Mouse (Mus musculus) heart, postnatal 10 days (tissue): ENCODE data around the gene Med28. TPM values are rescaled to one million over a fixed set of nuclear protein-coding genes. Genes with fewer than 3 reads are reported as not detected.
A peak's percentile ranks its signal among the peaks of the same experiment; 100 is the strongest.

ENCODE experiments used
- DNase-seq, 2 experiments: peaks; one replicate each; pipeline ENCODE4 v3.0.0; 2021
- intact Hi-C: fragments of 180-260 bp; cut with DNase I; formaldehyde crosslinking; loops from one replicate; pipeline ENCODE4 v1.15.1; 2025
- total RNA-seq, 2 experiments: library from RNA; stranded (reverse); gene quantifications; 2 replicates each; pipeline ENCODE4 v1.2.3; 2021

Gene Med28
- 10 to 100 TPM; 50.4 to 53.8 TPM for total RNA-seq

DNA sequence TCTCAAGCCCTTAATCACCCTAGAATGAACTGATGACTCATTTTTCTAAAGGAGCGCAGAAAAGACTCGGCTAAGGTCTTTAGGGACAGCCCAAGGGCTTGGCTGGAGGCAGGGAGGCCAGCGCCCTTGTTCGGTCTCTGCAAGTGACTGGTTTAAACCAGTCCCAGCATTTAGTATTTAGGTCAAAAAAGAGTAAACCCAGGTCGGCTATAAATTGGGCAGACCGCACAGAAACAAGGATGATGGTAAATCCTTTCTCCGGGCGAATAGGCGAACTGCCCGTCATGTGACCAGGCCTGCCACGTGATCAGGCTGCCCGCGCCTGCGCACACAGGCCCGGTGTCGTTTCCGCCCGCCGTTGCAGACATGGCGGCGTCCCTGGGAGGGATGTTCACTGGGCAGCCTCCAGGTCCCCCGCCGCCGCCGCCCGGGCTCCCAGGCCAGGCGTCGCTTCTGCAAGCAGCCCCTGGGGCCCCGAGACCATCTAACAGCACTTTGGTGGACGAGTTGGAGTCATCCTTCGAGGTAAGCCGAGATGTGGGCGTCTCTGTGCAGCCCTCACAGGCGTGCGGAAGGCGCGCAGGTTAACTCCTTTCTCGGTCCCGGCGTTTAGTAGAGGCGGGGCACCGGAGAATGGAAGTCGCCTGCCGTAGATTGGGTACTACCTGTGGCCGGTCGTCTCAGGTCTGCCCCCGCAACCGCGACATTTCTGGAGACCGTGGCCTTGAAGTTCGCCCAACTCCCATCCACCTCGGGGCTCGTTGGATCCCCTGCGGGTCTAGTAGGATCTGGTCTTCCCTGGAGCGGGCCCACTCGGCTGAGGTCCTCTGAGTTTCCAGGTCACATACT lies at the start of gene Med28:
TSS of gene Med28 (plus strand) at position 270 of the 849 bp plus-strand sequence.
- intact Hi-C loops = loop anchor here (2.0 to 5.0 kb wide), 3 partner anchors 27 to 147 kb away; partner anchors contain the start of genes Lap3 and Ncapg
- peak; percentile 96 for DNase-seq

DNA sequence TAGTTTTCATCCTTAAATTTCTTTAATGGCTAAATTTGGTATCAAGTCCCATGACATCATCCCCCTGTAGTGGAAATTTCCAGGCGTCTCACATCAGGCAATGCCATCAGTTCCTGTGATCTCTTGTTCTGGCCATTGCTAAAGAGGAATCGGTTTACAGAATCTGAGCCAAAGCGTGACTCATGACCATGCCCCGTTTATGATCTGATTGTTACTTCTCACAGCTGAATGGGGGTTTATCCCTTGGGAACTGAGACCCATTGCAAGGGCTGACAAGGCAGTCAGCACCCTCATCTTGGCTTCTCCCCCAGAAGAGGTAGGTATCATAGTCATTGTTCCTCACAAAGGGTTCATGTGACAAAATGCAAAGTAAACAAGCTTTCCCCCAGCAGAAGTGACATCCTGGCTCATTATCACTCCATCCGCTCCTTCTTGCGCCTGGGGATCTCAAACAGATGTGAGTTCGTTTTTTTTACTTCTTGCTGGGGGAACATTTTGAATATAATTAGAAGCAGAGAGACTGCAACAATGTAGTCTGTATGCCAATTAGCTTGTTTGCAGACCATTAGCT lies 47.1 kb upstream of the Med28 start:
- intact Hi-C loops = no loop called here

DNA sequence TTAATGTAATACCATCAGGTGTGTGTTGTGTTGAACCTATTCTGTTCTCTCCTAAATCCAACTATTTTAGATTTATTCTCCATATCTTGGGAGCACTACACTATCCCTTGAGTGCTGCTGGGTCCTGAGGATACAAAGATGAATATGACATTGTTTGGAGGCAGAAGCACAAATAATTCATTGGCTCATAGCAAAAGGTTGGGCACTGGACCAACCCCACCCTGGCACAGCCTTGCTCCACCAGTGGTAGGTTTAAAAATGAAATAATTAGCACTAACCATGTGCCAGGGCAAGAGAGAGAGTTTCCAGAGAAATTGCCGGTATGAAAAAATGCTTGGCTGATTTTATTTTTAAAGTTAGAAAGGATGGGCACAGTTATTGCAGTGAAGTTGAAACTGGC lies 46.5 kb upstream of the Med28 start:
- intact Hi-C loops = no loop called here
- no peak for DNase-seq

More for the DNA sequence above, 47.1 kb upstream of the Med28 start:
- peak; percentile 11 to 18 for DNase-seq

DNA sequence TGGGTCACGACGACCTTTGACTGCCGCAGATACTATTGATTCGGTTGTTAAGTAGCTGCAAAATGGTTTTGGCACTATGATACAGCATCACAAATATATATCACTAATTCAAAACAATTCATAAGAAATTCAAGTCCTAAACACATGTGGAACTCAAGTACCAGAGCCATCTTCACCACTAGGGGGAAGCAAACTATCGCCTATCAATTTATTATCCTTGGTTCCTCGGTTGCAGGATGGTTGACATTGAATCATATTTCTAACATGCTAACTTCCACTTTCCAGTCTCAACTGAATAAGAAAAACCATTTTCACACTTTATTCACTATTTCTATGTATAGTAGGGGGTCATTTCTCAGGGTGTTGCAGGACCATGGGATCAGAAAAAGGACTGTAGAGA lies 45.8 kb upstream of the Med28 start:
- DNase-seq = peak; percentile 57 to 81
- intact Hi-C loops = loop anchor here (1.0 to 2.0 kb wide), 3 partner anchors 60 to 873 kb away; partner anchors contain the start of gene Ncapg

DNA sequence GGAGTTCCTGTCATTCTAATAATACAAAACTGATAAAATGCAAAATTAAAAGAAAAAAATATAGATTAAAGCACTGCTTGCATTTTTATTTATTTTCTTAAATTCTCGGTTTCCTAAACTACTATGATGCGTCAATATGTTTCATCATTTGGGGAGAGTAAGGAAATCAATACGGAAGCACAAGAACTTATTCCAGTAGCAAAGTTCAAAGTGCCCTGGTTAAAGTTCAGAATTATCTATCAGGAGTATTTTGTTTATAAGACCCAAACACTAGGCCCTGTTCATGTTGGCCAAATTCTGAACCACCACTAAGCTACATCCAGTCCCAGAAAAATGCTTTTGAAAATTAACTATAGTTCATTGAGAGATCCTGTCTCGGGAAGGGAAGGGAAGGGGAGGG lies 45.3 kb upstream of the Med28 start:
- intact Hi-C loops = loop anchor here (1.0 to 2.0 kb wide), 3 partner anchors 60 to 872 kb away; partner anchors contain the start of gene Ncapg
- no peak for DNase-seq

DNA sequence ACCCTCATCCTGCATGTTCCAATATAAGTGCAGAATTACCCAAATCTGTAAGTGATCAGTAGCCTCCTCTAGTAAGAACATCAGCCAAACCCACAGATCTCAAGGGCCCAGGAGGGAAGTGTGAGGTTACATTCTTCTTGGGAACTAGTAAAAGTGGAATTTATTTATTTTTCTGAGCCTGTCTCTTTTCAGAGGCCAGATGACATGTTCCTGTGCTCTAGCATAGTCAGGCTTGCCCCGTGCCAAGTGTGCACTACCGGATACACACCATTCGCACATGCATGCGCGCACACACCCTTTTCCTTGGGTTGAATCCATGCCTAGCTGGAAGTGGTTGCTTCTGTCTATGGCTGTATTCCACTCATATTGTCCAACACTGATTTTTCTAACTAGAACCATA lies 44.3 kb upstream of the Med28 start:
- DNase-seq = no peak
- intact Hi-C loops = loop anchor here (2.0 kb wide), 1 partner anchor 871 kb away; no protein-coding TSS in a partner anchor

DNA sequence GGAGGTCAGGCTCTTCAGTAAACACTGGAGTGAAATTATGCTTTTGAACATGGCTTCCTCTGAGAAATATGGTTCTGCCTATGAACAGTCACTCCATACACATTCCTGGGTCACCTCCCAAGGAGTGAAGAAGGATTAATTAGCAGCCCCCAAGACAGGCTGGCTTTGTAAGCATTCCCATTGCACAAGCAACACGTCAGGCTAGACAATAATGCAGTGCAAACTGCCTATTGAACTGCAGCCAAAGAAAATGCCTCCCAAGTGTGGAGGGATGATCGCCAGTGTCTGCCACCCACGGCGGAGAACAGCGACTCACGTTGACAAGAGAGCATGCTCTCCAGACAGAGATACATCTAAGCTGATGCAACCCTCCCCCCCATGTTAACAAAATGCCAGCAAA lies 43.7 kb upstream of the Med28 start:
- DNase-seq = no peak
- intact Hi-C loops = no loop called here

DNA sequence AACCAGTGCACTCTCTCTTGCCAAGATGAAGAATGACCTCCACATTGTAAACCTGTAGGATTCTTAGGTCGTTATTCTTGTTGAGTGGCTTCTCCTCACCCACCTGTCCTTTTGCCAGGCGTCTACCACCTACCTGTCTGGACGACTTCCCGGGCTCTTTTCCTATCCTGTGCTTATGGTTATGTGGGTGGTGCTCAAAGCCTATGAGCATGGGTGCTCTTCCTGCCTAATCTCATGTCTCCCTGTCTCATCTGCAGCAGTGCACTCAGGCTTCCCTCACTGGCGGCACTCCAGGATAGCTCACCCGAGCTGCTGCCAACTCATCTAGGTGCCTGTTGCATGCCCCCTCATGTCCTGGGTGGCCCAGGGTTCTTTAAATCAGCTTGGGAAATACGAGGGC lies 42.4 kb upstream of the Med28 start:
- intact Hi-C loops = no loop called here
- no peak for DNase-seq

DNA sequence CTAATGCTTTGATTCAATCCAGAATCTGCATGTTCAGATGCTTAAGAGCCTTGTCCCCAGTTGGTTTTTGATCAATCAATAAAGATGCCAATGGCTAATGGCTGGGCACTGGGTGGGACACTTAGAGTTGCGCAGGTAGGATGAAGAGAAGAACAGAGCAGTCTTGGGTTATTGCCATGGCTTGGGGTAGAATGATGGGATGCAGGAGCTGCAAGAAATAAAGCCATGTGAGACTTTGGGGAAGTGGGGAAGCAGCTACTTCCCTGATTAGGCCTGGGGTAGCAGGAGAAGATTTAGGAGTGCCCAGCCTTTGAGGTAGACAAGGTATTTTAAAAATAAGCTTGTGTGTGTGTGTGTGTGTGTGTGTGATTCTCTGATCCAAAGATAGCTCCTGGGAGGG lies 40.0 kb upstream of the Med28 start:
- DNase-seq = no peak
- intact Hi-C loops = no loop called here

DNA sequence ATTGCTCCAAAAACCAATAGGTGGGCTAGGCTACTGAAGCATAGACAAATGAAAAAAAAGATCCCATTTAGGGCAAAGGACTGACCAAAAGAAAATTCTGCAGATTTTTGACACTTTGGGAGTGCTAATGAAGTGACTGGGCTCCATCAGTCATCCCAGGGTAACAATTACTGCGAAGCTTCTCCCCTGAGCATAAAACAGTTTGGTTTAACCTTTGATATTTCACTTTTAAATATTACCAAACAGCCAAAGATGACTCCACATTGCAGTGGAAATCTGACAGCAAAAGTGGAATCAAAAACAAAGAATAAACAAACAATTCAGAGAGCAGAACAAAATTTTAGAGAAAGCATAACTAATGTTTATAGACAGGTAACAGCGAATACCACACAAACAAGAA lies 38.9 kb upstream of the Med28 start:
- intact Hi-C loops = no loop called here
- DNase-seq = no peak

DNA sequence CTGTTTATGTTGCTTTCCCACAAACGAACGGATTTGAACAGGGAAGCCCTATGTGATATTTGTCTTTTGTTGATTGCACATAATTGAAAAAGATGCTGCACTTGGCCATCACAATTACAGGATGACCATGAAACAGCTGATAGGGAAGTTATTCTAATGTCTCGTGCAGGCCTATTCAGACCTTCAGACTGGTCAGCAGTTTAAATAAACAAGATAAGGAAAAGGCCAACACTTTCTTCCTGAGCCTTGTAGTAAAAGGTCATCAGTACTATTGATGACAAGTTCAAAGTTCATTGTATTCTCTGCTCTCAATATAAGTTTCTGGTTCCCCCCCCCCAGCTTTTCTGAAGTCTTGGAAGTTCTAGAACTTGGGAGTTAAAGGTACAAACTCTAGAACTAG lies 37.4 kb upstream of the Med28 start:
- intact Hi-C loops = no loop called here
- DNase-seq = no peak

DNA sequence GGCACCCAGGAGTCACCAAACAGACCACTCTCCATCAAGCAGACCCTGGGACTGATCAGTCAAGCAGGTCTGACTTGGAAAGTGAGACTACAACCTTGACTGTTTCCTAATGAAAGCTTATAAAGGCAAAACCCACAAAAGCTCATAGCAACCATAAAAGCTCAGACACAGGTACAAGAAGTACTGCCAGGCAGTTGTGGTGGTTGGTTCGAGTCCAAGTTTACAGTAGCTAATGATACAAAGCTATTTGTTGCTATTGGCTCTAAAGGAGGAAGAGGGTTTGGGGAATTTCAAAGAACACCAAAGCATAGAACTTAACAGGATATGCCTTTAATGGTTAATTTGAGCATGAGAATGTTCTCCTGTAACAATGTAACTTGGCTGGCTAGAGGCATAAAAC lies 36.4 kb upstream of the Med28 start:
- no peak for DNase-seq
- intact Hi-C loops = no loop called here

DNA sequence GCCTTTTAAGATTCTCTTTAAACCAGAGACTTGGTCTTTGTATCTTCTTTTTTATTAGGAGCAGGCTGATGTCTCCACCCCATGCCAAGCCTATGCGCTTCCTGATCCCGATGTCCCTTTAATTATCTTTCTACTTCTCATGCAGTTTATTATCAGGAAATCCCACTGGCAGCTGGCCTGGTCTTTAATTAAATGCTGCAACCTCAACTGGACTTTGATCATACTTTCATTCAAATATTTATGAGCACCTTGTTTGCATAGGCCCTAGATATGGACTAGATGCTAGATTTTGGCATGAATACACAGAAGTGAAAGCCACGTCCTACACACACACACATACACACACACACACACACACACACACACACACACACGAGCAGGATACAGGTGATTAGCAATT lies 28.3 kb upstream of the Med28 start:
- intact Hi-C loops = loop anchor here (2.0 to 10.0 kb wide), 3 partner anchors 29 to 363 kb away; partner anchors contain the start of genes Lcorl and Med28
- no peak for DNase-seq

DNA sequence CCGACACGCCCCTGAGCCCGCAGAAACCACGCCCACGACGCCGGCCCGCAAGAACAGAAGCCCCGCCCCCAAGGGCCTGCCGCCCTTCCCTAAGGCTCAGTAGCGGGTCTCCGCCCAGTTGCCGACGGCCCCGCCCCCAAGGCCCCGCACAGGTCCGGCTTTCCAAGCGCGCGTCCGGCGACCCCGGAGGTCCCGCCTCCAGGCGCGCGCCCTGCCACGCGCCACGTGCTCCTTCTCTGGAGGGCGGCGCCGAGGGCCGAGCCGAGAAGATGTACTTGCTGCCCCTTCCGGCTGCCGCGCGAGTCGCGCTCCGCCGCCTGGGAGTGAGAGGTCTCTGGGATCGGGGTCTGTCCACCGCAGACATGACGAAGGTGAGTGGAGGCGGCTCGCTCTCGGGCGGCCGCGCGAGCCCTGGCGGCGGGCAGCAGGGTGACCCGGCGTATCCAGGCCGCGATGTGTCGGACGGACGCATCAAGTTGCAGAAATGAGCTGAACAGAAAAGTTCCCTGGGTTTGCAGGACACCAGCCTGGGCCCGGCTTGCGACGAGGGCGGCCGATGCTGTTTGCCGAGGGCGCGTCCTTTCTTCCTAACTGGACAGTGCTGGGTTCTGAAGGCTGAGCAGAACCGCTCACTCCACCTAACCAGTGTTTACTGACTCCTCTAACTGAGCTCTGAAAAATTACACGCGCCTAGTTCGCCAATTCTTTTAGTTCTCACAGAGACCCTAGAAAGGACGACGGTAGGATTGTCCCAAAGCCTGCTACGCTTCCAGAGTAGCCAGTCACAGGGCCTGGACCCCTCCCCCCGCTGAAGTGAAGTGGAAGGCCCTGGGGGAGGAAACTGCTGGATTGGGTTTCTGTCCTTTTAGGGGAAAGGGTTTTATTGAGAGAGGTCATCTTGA lies 26.6 kb upstream of the Med28 start, which contains the start of gene Lap3:
TSS of gene Lap3 (plus strand) at position 184 of the 902 bp plus-strand sequence.
- intact Hi-C loops = loop anchor here (2.0 to 10.0 kb wide), 3 partner anchors 27 to 361 kb away; partner anchors contain the start of genes Lcorl and Med28
- DNase-seq = peak; percentile 99

DNA sequence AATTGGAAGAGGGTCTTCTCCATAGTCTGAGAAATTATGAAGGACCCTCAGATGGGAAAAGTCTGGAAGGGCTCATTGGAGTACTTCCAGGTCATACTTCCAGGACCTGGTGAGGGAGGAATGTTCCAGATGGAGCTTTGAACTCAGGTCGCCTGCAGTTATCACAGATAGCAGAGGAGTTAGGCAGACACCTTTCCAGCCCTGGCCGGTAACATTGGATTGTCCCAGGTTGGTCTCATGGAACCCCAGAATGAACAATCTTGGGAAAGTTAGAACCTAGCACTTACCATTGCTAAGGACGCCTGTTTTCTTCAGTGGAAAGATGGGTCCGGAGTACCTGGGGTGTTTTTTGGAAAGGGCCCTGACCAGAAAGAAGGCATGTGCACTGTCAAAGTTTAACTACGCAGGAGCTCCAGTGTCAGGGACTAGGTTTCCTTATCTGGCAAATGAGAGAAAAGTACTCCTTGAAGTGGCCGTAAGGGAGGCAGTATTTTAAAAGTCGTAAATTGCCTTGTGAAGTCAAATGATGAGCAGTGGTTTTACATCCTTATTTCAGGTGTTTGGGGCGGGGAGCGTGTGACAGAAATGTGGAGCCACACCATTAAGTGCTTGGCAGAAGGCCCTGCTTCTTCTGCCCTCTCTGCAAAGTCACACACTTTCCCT lies 25.8 kb upstream of the Med28 start:
- DNase-seq = peak; percentile 12 to 18
- intact Hi-C loops = loop anchor here (5.0 to 10.0 kb wide), 2 partner anchors 178 to 361 kb away; partner anchors contain the start of gene Lcorl

DNA sequence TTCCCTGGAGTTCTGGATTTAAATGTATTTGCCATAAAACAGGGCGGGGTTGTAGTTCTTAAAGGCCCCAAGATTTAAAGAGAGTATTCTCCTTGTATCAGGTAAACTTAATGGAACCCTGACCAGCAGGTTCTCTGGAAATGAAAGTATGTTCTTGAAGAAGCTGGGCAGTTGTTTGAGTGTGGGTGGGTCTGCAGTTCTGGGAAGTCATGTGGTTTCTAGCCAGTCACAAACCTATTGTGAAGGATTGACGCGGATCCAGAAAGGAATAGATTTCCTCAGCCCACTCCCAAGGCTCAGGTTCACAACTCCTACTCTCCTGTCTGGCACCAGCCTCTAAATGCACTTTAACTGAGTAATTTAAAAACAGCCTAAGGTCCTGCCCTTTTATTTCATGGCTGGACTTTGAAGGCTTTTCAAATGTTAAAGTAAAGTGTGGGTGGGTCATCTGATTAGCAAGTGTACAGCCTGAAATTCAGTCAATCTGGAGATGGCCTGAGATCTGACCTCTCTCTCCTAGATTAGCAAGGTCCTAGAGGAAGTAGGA lies 24.5 kb upstream of the Med28 start:
- no peak for DNase-seq
- intact Hi-C loops = loop anchor here (10.0 kb wide), 1 partner anchor 359 kb away; the partner anchor contains the start of gene Lcorl

DNA sequence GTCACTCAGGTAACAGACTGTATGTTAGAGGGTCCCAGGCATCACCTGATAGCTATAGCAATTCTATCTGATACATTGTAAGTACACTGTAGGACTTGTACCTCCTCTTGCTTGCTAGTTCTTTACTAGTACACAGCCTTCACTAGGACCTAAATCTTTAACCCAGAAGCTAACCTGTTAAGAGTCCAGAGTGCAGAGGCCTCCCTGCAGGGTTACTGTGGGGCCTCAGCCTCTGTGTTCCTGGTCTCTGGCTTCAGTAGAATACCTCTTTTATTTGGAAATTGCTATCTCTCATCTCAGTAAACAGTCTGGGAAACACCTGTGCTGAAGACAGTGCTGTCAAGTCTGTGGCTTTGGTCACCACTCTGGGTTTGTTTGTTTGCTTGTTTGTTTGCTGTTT lies 24.0 kb upstream of the Med28 start:
- no peak for DNase-seq
- intact Hi-C loops = loop anchor here (10.0 kb wide), 1 partner anchor 359 kb away; the partner anchor contains the start of gene Lcorl

DNA sequence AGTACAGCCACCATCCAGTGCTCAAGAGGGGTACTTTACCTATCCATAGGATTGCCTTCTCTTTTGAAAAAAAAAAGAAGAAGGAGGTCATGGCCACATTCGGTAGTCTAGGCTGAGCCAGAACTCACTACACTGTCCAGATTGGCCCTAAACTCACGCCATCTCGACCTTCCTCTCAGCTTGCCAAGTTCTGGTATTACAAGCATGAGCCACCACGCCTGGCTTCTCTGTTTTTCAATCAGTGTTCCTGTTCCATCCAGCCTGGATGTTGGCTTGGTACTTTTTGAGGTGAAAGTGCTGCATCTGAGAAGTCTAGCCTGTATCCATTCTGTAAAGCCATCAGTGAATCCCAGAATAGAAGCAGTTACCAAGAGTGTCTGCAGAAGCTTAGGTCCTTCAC lies 23.6 kb upstream of the Med28 start:
- intact Hi-C loops = loop anchor here (10.0 kb wide), 1 partner anchor 358 kb away; the partner anchor contains the start of gene Lcorl

DNA sequence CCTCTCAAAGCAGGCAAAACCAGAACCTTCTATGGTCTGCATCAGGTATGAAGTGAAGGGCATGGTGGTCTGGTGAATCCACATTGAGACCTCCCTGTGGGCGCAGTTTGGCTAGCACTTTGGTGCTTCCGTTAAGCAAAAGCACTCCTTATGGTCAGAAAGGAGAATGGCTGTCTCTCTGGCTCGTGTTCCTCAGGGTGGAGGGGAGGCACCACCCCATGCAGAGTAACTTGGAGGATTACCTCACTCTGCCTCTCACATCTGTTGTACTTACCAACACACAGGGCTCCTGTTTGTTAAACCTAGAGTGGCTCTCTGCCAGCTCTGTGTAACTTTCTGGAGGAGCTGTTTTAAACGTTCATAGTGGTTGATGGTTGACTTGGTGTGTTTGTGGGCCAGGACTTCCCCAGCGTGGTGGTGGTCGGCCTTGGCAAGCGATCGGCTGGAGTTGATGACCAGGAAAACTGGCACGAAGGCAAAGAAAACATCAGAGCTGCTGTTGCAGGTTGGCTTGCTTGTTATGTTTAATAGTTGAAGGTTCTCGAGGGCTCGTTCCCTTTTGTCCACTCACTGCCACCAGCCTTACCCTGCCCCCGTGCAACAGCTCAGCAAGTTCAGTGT lies 23.0 kb upstream of the Med28 start:
- intact Hi-C loops = loop anchor here (10.0 kb wide), 1 partner anchor 358 kb away; the partner anchor contains the start of gene Lcorl
- no peak for DNase-seq

More for the DNA sequence above, 23.6 kb upstream of the Med28 start:
- no peak for DNase-seq
